Mouse (Mus musculus) cerebellum, adult 2 months (tissue): ENCODE data around the gene Fcho1.

Experiments used
- CTCF ChIP-seq: fragments of 200-500 bp; IDR thresholded peaks from 2 replicates; pipeline ENCODE4 v1.5.1; 2011; ENCODE audit warnings: low read depth, mild to moderate bottlenecking, control low read depth, low read length, moderate library complexity, borderline replicate concordance; ENCODE audit not compliant: insufficient read depth
- POLR2A ChIP-seq: fragments of 200-500 bp; IDR thresholded peaks from 2 replicates; pipeline ENCODE4 v1.6.1; 2011; ENCODE audit warnings: low read length, control low read depth, borderline replicate concordance; ENCODE audit not compliant: insufficient read depth

DNA sequence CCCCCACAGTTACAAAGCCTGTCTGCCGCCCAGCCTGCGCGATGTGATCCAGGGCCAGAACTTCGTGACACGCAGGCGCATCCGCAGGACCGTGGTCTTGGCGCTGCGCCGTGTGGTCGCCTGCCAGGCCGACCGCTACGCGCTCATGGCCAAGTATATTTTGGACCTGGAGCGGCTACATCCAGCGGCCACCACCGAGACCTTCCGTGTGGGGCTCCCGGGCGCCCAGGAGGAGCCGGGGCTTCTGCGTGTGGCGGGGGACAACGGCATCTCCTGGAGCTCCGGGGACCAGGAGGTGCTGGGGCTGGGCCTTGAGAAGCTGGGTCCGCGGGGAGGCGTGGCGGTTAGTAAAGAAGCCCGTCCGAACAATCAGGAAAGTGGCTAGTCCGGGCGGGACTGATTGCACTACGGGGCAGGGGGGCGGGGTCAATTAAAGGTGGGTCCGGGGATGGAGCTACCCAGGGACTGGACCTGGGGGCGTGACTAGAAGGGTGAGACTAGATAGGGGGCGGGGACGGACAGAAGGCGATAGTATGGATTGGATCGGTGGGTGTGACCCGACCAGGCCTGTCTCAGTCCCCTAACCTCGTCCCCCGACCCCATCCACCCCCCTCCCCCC lies 45.9 kb downstream of the Fcho1 start:
- TF ChIP-seq CTCF, result no peak
- no peak for TF ChIP-seq POLR2A
